Mouse (Mus musculus): Measurements from ENCODE around the gene Olfr1446.

The Olfr1446 gene

DNA sequence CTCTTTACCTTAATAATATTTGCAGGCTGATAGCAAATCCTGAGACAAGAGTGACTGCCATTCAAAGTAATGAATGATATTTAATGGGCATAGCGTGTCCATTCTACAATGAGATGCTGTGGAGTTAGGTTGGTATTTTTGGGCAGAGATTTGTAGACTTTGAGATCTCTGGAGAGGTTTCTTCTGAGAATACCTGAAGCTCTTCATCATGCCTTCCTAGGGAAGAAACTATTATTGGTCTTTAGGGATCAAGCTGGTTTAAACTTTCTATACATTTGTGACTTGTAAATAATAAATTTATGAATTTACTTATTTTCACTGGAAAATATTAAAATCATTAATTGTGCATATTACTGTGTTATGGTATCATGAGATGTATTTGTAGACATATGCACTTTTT lies at the start of gene Olfr1446:
Gene Olfr1446 (minus strand): TSS at position 101 of the 400 bp plus-strand sequence.
- no peak for DNase-seq (ENCODE audit: low spot score)

DNA sequence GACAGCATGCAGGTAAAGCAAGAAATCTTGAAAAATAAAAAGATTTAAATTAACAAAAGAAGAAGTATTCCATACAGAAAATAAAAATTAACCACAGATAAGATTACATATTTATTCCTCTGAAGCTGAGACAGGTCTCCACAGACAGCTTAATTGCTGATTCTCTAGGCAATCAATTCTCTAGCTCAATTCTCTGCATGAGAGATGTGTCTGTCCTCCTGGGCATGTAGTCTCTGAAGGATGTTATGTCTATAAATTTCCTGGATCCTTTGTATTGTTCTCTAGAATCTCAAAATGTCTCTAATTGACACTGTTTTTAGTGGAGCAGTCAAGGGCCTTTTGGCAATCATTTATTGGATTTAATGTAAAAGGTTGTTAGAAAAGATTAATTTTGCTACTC lies 37.2 kb upstream of the Olfr1446 start, which contains the start of gene Olfr1449:
Gene Olfr1449 (plus strand): TSS at position 301 of the 400 bp plus-strand sequence.
- no peak for DNase-seq (ENCODE audit: low spot score)

DNA sequence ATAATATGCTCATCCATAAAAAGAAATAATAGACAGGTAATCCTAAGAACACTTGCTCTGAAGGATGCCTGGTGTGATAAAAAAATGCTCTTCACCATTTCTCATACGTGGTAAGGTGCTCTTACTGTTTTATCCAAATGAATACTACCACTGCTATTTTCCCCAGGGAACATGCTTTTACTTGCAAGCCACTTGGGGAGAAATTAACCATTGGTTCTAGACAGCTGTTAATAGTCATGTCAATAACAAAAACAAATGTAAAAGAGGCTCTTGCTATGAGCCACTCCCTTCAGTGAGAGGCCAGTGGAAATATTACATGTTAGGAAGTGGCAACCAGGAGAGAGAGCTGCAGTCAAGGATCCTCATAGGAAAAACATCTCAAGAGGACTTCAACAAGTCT lies 31.0 kb upstream of the Olfr1446 start, which contains the start of gene Olfr1448:
Gene Olfr1448 (minus strand): TSS at position 101 of the 400 bp plus-strand sequence.
- no peak for DNase-seq (ENCODE audit: low spot score)

DNA sequence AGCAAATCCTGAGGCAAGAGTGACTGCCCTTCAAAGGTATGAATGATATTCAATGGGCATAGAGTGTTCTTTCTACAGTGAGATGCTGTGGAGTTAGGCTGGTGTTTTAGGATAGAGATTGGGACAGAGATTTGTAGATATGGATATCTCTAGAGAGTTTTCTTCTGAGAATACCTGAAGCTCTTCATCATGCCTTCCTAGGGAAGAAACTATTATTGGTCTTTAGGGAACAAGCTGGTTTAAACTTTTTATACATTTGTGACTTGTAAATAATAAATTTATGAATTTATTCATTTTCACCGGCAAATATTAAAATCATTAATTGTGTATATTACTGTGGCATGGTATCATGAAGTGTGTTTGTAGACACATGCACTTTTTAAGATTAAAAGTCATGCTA lies 10.3 kb upstream of the Olfr1446 start, which contains the start of gene Olfr1447:
Gene Olfr1447 (minus strand): TSS at position 101 of the 400 bp plus-strand sequence.
- DNase-seq (ENCODE audit: low spot score) = no peak

DNA sequence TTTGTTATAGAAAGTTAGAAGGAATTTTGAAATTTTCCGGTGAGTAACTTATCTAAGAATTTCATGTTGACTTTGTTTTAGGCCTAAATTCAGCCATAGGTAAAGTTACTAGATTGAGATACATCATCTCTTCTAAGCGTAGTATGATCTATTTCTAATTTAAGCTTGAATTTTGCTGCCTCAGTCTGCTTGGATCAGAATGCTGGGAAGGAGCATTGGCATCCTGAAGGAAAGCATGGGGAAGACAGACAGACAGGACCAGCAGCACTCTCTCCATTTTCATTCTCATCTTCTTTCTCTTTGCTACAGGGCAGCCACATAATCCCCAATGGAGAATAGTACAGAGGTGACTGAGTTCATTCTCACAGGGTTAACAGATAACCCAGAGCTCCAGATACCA lies 9.8 kb downstream of the Olfr1446 start, which contains the start of gene Olfr1445:
Gene Olfr1445 (plus strand): TSS at position 301 of the 400 bp plus-strand sequence.
- no peak for DNase-seq (ENCODE audit: low spot score)

DNA sequence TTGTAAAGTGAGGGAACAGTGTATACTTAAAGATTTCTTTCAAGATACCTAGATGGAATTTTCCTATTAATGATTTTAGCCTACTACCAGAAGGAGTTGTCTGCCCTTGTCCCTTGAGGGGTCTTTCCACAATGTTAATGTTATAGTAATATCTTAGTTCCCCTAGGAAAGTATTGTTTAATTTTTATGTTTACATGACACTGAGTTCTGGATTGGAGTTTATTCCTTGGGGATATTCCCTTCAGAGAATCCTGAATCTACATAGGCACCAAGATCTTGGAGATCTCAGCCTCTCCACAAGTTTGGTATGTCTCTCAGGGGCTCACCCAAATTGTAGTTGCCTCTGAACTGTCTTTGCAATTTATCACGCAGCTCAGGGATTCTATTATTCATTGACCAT lies 36.3 kb downstream of the Olfr1446 start, which contains the start of gene Olfr1444:
Gene Olfr1444 (plus strand): TSS at position 301 of the 400 bp plus-strand sequence.
- no peak for DNase-seq (ENCODE audit: low spot score)

DNA sequence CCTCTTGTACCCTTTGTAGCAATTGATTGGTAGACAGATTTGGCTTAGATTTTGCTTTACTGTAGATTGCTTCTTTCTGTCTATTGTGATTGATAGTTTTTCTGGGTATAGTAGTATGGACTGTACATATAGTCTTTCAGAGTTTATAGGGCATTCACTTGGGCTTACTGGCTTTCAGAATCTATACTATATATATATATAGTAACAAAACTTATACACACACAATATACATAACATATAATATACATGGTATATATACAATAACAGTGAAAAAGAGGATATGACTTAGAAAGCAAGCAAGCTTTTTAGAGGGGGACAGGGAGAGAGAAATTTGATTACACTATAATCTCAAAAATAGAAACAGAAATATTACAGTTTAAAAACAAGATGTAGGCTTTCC lies 46.9 kb downstream of the Olfr1446 start, which contains the start of gene Gm5244:
Gene Gm5244 (plus strand): TSS at position 301 of the 400 bp plus-strand sequence.
- no peak for DNase-seq (ENCODE audit: low spot score)

DNA sequence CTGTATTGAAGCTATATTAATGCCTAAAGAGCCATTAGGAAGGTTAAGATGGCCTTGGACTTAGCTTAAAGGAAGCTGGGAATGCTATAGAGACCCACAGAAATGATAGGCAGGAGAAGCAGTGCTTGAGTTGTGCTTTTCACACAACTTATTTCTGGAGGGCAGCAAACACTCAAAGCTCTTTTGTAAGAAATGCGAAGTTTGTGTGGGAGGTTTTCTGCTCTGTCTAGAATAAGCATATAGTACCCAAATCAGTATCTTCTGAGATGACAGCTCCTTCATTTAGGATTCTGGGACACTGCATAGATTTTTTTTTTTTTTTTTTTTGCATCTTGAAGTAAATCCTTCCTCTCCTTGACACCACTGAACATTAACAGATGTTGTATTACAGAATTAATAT lies 54.8 kb downstream of the Olfr1446 start:
- no peak for DNase-seq (ENCODE audit: low spot score)

Data from testis, postnatal 14 days (tissue).